Mouse (Mus musculus) heart, adult 11 months (tissue): Measurements from ENCODE around the gene Gm11549.

Source experiments
- DNase-seq: peaks from one replicate; pipeline ENCODE4 v3.0.0; 2022

Gm11549 gene

DNA sequence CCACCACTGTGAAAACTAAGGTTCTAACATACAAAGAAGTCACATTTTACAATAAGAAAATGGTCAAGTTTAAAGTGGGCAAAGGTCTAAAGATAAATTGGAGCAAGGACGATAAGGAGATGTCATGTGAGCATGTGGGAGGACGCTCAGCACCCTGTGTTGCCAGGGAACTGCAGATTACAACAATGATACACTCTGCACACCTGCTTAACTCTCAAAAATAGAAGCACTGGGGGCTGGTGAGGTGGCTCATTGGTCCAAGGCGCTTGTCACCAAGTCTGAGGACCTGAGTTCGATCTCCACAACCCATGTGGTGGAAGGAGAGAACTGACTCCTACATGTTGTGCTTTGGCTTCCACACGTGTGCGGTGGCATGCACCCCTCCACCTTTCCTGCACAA, 10.1 kb downstream of the Gm11549 start:
- DNase-seq = peak; percentile 44

DNA sequence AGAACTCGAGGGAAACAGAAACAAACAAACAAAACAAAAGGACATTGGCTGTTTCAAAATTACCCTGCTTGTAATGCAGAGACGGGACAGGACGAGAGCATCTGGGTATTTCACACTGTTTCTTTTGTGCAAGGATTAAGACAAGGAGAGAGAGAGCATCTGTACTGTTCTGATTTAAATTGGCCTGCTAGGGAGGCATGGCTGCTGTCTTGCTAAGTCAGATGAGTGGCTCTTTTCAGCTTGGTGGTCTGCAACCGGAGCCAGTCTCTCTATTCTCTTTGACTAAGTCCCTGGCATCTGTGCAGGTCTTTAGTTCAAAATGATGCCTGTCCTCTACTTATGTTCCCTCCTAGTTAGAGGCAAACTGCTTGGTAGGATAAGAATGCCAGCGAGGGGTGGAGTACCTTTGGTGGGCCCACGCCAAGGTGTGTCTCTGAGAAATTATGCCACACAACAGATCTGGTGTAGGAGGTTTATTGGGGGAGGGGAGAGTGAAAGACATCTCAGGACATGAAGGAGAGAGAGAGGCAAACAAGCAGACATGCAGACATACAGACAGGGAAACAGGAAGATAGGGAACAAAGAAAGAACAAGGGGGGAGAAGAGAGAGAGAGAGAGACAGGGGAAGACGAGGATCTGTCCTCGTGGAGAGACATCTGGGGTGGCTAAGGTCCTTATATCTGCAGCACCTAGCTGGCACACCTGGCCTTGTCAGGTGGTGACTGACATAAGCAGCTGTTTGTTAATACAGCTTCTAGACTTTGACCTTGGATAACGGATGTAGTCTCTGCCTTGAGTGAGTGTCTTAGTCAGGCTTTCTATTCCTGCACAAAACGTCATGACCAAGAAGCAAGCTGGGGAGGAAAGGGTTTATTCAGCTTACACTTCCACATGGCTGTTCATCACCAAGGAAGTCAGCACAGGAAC, 15.5 kb downstream of the Gm11549 start:
- DNase-seq = peak; percentile 73

DNA sequence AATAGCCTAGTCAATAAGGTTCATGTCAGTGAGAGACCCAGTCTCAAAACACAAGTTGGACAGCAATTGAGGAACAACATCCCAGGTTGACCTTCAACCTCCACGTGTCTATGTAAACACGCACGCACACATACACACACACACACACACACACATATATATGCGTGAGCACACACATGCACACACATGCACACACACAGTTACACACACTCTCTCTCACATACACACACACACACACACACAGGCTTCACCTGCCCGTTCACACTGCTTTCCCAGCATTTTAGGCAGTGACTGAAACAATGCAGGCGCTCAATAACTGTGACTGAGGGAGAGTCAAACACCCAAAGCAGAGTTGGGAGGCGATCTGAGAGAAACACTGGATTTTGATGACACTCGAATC, 16.3 kb downstream of the Gm11549 start:
- peak; percentile 4 for DNase-seq

DNA sequence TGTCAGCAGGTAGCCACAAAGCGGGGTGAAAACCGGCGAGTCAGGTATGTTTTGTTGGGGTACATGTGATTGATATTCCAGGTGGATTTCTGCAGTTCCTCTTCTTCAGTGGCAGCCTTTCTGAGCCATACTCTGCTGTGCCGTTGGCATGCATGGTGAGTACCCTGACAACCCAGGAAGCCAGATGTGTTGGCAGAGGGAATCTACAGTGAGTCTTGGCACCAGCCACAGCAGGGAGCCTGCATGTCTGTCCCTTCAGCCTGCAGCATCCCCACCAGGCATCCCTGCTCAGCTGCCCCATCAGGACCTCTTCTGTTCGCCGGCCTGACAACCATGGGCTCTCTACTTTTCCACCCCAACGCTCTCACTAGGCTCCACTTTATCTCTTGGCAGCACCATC, 20.1 kb downstream of the Gm11549 start:
- peak; percentile 75 for DNase-seq

DNA sequence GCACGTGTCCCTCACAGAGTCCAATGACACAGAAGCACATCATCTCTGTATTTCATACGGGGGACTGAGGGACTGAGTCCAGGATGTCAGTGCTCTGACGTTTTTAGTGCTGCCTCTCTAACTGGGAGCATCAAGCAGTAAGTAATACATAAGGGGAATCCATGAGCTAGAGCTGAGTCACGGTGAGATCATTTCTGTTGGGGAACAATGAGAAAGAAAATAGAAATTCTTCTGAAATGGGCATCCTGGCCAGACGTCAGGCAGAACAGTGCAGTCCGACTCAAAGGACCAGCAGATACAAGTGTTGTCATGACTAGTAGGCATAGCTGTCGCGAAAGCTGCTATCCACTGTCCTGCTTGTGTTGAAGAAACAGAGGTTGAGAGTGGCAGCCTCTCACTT, 20.6 kb downstream of the Gm11549 start:
- peak; percentile 35 for DNase-seq

DNA sequence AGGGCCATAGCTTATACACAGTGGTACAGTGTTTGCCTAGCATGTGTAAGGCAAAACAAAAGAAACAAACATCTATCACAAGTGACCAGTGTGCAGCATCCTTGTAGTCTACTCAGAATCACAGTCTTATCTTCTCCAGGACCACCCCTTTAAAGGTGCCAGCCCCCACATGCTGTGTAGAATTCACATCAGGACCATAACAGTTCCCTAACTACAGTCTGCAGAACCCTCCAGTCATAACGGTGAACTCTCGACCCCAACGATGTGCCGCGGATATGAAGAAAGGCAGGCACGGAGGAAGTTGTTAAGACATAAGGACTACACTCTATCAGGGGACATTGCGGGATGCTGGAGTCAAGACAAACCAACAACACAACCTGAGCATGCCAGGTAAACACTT, 22.2 kb downstream of the Gm11549 start:
- peak; percentile 55 for DNase-seq

DNA sequence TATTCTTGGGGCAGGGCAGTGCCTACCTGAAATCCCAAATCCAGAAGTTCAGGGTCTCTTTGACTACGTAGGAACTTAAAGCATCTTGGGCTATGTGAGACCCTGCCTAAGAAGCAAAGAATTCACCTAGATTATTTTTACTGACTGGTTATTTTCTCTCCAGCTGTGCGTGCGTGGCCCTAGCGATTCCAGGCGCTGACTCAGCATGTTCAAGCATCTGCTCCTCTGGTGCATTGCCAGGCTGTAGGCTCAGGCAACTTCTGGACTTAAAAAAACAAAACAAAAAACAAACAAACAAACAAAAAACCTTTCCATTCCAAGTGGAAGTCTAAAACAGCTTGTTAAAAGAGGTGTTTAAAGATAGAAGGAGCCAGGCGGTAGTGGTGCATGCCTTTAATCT, 23.4 kb downstream of the Gm11549 start:
- DNase-seq = peak; percentile 40

DNA sequence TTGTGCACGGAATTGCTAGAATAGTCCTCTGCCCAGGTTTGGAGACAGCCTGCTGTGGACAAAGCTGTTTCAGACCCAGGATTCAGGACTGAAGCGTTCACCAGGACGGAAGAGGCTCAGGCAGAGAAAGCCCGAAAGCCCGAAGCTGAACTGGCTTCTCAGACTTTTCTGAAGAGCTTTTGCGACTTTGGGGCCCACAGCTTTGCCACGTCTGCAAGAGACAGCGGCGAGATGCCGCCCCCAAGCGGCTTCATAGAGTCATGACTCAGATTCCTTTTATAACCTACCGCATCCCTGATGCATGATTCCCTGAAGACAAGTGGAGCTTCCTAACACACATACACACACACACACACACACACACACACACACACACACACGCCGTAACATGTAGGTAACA, 24.9 kb downstream of the Gm11549 start:
- peak; percentile 93 for DNase-seq

DNA sequence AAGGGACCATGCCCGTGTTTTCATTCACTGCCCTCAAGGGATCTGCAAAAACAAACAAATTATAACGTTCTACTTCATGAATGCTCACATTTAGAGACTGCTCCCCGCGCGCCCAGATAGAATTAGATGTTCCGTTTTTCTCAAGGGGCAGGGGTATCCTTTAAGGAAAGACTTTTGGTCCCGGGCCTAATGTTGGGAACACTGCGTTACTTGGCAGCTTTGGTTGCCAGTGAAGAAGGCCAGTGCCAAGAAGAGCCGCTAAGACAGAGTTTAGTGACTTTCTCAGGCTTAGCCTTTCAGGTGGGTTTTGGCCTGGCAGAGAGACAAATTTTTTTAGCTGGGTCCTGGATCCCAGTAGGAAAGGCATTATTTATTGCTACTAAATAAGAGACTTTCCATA, 25.3 kb downstream of the Gm11549 start:
- DNase-seq = peak; percentile 81

DNA sequence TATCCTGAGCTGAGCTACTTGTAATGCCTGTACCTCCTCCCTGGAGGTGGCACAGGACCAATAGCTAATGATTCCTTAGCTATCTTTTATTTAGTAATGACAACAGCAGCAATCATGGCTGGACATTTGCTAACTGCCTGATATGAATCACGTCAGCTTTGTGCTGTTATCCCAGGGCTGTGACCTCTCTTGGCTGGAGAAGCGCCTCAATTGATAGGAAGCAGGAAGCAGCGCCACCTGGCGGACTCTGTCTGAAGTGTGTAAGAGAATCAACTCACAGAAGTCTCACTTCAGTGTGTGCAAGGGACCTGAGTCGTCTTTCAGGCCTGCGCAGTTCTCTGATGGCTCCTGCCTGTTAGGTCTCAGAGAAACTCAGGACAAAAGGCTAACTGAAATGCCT, 26.2 kb downstream of the Gm11549 start:
- DNase-seq = peak; percentile 96

DNA sequence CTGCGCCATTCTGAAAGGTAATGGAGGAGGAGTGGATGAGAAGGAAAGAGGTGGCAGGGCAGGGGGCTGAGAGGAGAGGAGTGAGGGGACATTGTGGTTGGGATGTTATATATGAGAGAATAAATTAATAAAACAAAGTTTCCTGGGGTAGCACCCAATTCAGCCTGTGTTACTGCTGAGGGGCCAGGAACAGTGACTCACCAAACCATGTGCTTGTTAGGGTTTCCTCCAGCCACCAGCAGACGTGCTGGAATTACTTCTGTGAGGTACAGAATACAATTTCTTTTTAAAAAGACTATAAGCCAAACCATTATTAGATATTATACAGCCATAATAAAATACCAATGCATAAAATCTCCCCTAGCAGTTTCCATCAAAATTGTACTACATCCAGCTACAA, 27.0 kb downstream of the Gm11549 start:
- peak; percentile 66 for DNase-seq

DNA sequence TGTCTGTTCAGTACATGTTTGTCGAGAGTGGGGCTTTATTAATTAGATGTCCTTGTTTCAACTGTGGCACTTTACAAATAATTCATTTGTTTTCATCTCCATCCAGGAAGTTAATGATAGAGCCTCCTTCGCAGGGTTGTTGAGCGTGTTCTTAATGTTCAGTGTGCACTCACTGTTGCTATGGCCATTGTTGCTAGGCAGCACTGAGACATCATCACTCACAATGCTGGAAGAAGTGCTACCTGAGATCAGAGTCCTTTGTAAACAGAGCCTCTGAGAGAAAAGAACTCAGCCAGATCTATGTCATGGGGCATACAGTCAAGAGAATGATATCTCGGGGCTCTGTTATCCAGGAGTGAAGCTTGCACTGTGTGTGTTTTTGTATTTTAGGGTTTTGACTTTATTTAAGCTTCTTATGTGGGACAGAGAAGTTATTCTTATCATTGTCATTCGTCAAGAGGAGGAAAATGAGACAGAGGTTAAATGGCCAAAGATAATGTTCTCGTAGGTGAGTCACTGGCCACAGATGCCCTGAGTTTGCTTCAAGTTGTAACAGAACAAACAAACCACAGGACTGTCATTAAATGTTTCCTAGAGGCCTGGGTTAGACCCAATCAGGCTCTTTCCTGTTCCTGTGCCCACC, 27.9 kb downstream of the Gm11549 start:
- DNase-seq = peak; percentile 40

DNA sequence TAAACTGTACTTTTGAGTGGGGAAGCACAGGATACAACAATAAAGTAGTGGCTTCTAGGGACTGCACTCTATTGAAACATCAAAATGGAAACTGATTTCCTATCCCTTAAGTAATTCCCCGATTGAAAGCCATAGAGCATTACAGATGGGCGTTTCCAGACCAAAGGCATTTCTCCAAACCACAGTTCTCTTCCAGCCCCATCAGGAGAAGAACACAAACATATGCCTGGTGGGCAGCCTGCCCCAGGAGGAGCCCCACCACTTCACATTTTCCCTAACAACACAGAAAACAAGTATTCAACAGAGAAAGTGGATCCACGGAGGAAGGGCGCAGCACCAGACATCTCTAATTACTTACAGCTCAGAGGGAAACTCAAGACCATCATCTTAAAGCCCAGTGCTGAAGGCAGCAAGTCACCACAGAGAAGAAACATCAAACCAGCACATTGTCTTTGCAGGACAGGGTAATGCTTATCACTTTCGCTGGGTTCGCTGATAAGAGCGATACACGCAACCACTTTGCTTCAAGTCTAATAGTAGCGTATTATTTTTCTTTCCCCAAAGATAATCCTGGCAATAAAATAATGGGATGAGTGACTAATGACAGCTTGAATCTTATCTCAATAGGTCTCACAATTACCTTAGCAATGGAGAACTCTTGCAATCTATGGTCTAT, 28.8 kb downstream of the Gm11549 start:
- peak; percentile 76 for DNase-seq

DNA sequence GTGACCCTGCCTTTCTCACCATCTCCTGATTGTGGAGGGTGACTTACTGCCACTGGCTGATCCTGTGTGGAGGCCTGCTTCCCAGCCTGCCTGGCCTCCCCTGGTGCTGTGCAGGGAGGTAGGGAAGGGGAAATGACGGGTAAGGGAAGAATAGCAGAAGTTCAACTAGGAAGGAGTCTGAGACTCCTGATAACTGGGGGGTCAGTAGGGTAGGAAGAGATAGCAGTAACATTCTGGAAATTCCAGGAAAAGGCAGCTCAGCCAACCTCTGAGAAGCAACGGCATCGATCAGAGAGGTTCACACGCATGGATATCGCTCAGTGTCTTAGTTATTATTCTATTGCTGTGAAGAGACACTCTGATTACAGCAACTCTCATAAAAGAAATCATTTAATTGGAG, 30.1 kb downstream of the Gm11549 start:
- DNase-seq = no peak

DNA sequence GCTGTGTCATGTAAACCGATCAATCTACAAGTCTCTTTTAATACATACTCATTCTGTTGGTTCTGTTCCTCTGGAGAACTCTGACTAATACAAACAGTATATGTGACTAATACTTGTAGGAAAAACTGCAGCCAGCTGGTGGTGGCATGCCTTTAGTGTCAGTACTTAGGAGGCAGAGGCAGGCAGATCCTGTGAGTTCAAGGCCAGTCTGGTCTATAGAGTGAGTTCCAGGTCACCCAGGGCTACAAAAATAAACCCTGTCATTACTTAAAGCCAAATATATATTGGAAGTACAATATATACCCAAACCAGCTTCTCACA, 32.1 kb downstream of the Gm11549 start:
- DNase-seq = no peak

DNA sequence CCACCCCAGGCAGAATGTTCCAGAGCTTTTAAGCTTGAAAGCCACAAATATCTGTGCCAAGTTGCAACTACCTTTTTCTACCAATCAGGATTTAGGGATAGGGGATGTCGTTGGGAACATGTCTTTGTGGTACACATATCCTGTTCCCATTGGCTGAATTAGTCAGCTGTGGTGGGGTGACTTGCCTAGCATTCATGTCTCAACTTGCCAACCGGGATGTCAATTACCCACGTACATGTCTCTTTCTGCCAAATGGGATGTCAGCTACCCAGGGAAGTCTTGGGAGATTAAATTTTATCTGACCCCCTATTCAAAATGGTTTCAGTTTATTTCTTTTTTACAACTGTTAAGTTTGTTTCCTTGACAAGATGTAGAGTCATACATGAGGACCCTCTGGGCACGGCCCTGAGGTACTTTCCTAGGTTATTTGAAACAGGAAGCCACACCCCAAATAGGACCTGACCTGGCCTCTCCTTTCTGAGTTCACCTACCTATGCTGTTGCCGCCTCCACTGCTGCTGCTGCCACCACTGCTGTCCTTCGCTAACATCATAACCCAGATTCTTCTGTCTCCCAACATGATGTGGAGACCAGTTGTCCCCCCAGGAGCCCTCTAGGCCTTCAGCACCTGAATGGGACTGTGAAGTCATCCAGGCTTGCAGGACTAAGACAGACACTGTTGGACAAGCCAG, 32.6 kb downstream of the Gm11549 start:
- peak; percentile 72 for DNase-seq

DNA sequence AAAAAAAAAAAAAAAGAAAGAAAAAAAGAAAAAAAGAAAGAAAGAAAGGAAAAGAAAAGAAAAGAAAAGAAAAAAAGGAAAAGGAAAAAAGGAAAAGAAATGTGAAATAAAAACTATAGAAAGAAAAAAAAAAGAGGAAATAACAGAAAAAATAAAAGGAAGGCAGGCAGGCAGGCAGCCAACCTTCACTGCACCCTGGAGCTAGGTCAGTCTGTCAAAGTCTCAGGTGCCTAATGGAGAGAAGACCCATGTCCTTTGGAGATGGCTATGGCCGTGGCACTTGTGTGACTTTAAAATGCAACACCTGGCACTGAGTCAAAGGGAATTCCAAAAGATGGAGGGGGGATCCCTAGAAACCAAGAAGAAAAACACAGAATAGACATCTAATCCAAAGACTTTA, 33.2 kb downstream of the Gm11549 start:
- DNase-seq = no peak

DNA sequence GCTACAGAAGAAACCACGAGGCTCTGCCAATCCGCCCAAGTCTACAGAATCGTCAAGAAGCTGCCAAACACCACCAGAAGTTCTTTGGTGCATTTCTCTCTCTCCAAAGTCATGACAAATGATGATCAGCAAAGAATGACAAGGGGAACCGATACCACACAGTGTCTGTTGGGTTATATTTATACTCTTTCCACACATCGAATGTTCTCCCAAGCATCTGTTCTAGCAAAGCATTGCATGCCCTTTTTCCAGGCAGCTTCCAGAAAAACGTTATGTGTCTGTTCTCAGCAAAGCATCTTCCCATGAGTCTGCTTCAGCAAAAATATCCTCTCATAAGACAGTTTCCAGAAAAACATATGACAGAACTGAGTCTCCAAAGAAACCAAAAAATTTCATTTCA, 34.7 kb downstream of the Gm11549 start:
- DNase-seq = peak; percentile 52

DNA sequence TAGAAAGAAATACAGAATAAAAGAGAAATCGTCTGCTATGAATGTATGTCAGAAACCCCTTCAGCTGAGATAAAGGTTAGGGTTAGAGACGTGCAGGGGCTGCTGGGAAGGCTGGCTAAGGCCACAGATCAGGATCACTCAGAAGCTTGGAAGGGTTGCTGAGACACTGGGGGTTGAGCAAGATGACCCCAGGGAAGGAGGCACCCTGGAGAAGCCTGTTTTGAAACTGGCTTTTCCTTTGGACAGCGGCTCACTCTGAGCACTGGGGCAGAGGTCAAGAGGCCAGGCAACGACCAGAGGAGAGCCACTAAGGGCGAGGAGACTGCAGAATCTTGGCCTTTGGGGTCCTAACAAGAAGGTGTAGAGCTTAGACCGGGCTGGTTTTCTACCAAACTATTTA, 35.4 kb downstream of the Gm11549 start:
- DNase-seq = peak; percentile 83

DNA sequence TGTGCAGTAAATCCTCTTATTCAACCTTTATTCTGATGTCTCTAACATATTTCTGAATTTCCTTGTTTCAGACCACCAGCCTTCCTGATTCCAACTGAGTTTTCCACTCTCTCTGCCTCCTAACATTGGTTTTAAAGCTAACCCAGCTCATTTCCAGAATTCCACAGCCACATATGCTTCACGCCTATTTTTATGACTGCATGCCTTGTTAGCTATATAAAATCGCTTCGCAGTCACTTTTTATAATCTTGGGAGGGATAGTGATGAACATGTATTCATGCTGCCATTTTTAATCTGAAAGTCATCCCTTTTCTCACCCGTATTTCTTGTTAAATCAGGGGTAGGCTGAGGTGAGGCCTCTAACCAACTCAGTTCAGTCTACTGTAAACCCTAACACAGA, 37.3 kb downstream of the Gm11549 start:
- DNase-seq = peak; percentile 28

DNA sequence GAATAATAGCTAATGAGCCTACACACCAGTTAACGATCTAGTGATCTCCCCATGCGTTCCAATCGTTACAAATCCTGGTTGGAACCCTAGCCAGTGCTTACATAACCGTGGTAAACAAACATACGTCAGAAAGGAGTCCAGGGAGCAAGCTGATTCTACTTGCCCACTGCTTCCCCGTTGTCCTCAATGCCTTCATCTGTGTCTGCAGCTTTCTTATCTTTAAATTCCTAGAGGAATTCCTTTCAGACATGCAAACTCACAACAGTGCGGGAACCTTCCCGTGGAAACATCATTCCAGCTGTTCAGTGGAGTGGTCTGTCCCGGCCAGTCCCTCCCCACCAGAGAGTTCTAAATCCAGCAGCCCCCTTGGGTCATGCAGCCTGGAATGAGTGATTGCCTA, 38.7 kb downstream of the Gm11549 start:
- DNase-seq = peak; percentile 93

DNA sequence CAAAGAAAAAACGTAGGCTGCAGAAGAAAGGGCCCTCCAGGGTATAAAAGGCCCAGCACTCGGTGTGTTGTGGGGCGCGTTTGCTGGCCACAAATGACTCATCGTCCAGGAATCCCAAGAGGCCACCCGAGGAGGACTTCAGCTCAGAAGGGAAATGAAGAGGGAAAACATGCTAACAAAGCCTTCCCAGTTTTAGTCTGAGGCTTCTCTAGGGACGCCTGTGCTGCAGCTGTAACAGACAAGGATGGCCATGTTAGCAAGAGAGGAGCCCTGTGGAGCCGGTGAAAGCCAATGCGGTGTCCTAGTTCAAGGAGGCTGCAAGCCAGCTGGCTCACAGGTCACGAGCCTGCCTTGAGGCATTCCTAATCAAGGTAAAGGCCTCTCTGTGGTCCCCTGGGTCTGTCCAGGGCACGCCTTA, 39.8 kb downstream of the Gm11549 start:
- peak; percentile 98 for DNase-seq

DNA sequence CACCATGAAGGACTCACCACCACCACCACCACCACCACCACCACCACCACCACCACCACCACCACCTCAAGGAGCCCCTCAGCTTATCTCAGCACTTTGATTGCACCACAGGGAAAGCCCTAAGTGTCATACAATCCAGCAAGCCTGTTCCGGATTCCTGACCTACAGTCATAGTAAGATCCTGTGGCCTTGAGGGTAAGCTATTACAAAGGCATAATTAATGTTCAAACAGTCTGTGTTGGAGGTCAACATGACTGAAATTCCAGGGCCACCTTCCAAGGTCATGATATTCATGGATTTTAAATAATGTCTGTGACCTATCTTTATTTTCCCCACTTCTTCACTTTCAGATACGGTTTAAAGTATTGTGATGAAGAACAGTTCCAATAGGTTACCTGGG, 41.1 kb downstream of the Gm11549 start:
- no peak for DNase-seq
